Comparison of ENCODE assay signal across 8 mouse cellular contexts in genomic region chr8:88272231-88273050, GRCm38 (mm10). TPM values are rescaled to one million over a fixed set of nuclear protein-coding genes. Genes with fewer than 3 reads are reported as not detected.
DNase-seq lines count a peak whose midpoint lies in the region; ATAC-seq and TF ChIP-seq lines count a peak whose summit lies in the region.

Gene Adcy7, plus strand, starts transcription at chr8:88272403.

- H3K9me3 ChIP-seq in kidney, postnatal 0 days (replicated peaks; ENCODE audit: low read length) = no peaks in the 10 kb centered on the region

- ATAC-seq in CD4-positive, CD25-positive, alpha-beta regulatory T cell, adult 4 months = peak; percentile 83
- ATAC-seq in kidney, postnatal 0 days (replicated peaks; ENCODE audit: low FRiP score, low read depth) = peak; percentile 60

- H3K36me3 ChIP-seq in heart, adult 2 months (ENCODE audit: control insufficient read depth, insufficient read depth, low read length) = no peaks in the 10 kb centered on the region
- no peaks in the 10 kb centered on the region for H3K36me3 ChIP-seq in kidney, postnatal 0 days (ENCODE audit: insufficient read depth, low read length)

- 5% methylated on average over 64 of the region's 64 CpGs for WGBS in heart, adult 2 months
- WGBS in kidney, postnatal 0 days = 4% methylated on average over 62 of the region's 64 CpGs

- H3K9ac ChIP-seq in heart, adult 2 months (ENCODE audit: low read depth, low read length) = peak within 1 kb of the TSS; percentile 79
- H3K9ac ChIP-seq in kidney, postnatal 0 days (ENCODE audit: low read depth, low read length) = peak within 1 kb of the TSS; percentile 61

- H3K27ac ChIP-seq in heart, adult 2 months = peak within 1 kb of the TSS; percentile 36
- no peak within 1 kb of the TSS for H3K27ac ChIP-seq in kidney, postnatal 0 days

- no peak for TF ChIP-seq POLR2A in heart, adult 2 months (IDR thresholded peaks at IDR 0.05; ENCODE audit: insufficient read depth, low read depth, low read length)

- H3K79me2 ChIP-seq in heart, adult 2 months (replicated peaks; ENCODE audit: control insufficient read depth, insufficient read depth, low read length) = no peaks in the 10 kb centered on the region

- peak within 1 kb of the TSS; percentile 48 for H3K4me3 ChIP-seq in heart, adult 2 months
- peak within 1 kb of the TSS; percentile 44 for H3K4me3 ChIP-seq in kidney, postnatal 0 days (replicated peaks; ENCODE audit: low read depth, low read length)

- peaks cover 5% of the 10 kb centered on the region for H3K27me3 ChIP-seq in heart, adult 2 months (ENCODE audit: control insufficient read depth, insufficient read depth, low read length)
- 0 out of 2 replicates have a peak, but pooled peaks cover 5% of the 10 kb centered on the region for H3K27me3 ChIP-seq in kidney, postnatal 0 days (ENCODE audit: insufficient read depth, low read length)

- no peaks in the 10 kb centered on the region for H3K4me1 ChIP-seq in heart, adult 2 months (ENCODE audit: control insufficient read depth, insufficient read depth, low read length)
- no peaks in the 10 kb centered on the region; the same call in none of the 2 replicates for H3K4me1 ChIP-seq in kidney, postnatal 0 days (replicated peaks; ENCODE audit: insufficient read depth, low read length)

- peak; percentile 73 for TF ChIP-seq CTCF in heart, adult 2 months (IDR thresholded peaks at IDR 0.05)
- TF ChIP-seq CTCF in kidney, postnatal 0 days (IDR thresholded peaks at IDR 0.05; ENCODE audit: low read depth) = peak; percentile 49

- peak within 1 kb of the TSS; percentile 84 for H3K4me2 ChIP-seq in kidney, postnatal 0 days (ENCODE audit: low read length)

- intact Hi-C loops in heart, adult 2 months (cut with DNase I) = loop anchor here (2.0 to 5.0 kb wide), 2 partner anchors 35 to 86 kb away; no protein-coding TSS in a partner anchor

- peak; percentile 66 for DNase-seq in T-cell, adult 2 months (ENCODE audit: low spot score)
- DNase-seq in embryo, embryonic 10.5 days (ENCODE audit: low spot score) = peak; percentile 67
- DNase-seq in heart, adult 2 months = peak; percentile 79 to 83
- peak; percentile 42 for DNase-seq in kidney, postnatal 0 days (ENCODE audit: low spot score)
- DNase-seq in lung, postnatal 4 days = peak; percentile 79 to 80
- peak; percentile 59 for DNase-seq in right cerebral cortex, postnatal 14 days
- DNase-seq in frontal cortex, postnatal 36 days (ENCODE audit: low spot score in 2 of 2) = no peak

- no peak for TF ChIP-seq EP300 in heart, adult 2 months (IDR thresholded peaks at IDR 0.05; ENCODE audit: insufficient read depth, low read depth, low read length)

RNA-seq across cellular contexts. Expression of gene Adcy7, which starts in this region (rescaled TPM):
- 100 to 1,000 TPM in 1 of 2 experiments, 10 to 100 TPM in 1; 79.4 to 143 TPM for polyA plus RNA-seq in CD4-positive, CD25-positive, alpha-beta regulatory T cell, adult 4 months (2017; shearing (Covaris generic))
- total RNA-seq in heart, adult 2 months (2021) = 1 to 10 TPM; 5.9 to 7.6 TPM
- polyA plus RNA-seq in heart, adult 2 months (2012; rRNA removed) = 10.5 and 11.8 TPM in 2 replicates
- 4.3 TPM in 2 replicates for polyA plus RNA-seq in kidney, postnatal 0 days (2015; fragmentation: Nextera tagmentation; extraction: Ambion mirVana)

Comparison
In these comparisons a context has a peak if more than half of its experiments do, and no peak if none do; other contexts are left out.
1. DNase-seq: peak in T-cell, adult 2 months (single experiment), embryo, embryonic 10.5 days (single experiment), heart, adult 2 months (2 of 2), kidney, postnatal 0 days (single experiment), lung, postnatal 4 days (2 of 2) and right cerebral cortex, postnatal 14 days (single experiment); none in frontal cortex, postnatal 36 days (0 of 2).